Mouse (Mus musculus) G1E (cell line): ENCODE measurements at regions not wholly inside any gene's neighbourhood (a gene's known extent, or its start where the extent isn't known, plus 50 kb on each side); places are given as distances from the start of the nearest gene placed in this dataset.

Experiments
- ATAC-seq: 2 replicates; pipeline ENCODE4 v1.8.0; 2016; ENCODE audit warnings: mild to moderate bottlenecking; ENCODE audit not compliant: insufficient number of reproducible peaks, poor library complexity, low FRiP score, severe bottlenecking; ENCODE audit errors: extremely low read depth
- DNase-seq: peaks from one replicate; pipeline ENCODE4 v3.0.0; 2012; ENCODE audit warnings: low spot score
- H3K27me3 ChIP-seq: 2 replicates; pipeline ENCODE4 v1.6.1; 2012; ENCODE audit warnings: mild to moderate bottlenecking, low read length, inconsistent platforms; ENCODE audit not compliant: insufficient read depth
- H3K36me3 ChIP-seq: replicated peaks from 2 replicates; pipeline ENCODE3; 2012; ENCODE audit warnings: mild to moderate bottlenecking, inconsistent platforms
- H3K4me1 ChIP-seq: 2 replicates; pipeline ENCODE4 v1.6.1; 2012; ENCODE audit warnings: low read depth, low read length, inconsistent platforms, mixed read lengths; ENCODE audit not compliant: insufficient read depth
- H3K4me3 ChIP-seq: 2 replicates; pipeline ENCODE4 v1.5.1; 2012; ENCODE audit warnings: low read depth, mild to moderate bottlenecking, inconsistent platforms, low read length, moderate library complexity, mixed read lengths
- H3K9me3 ChIP-seq: replicated peaks from 2 replicates; pipeline ENCODE4 v1.6.1; 2012; ENCODE audit warnings: inconsistent platforms
- CTCF ChIP-seq: IDR thresholded peaks from 2 replicates; pipeline ENCODE4 v1.5.1; 2012; ENCODE audit warnings: low read depth, low read length, inconsistent platforms, mixed read lengths
- GATA1 ChIP-seq: IDR thresholded peaks from 2 replicates; pipeline ENCODE4 v1.6.1; 2012; ENCODE audit warnings: borderline replicate concordance, low read length, inconsistent platforms, mixed read lengths
- GATA2 ChIP-seq: IDR thresholded peaks from 2 replicates; pipeline ENCODE4 v1.6.1; 2012; ENCODE audit warnings: low read depth, low read length, inconsistent platforms, borderline replicate concordance
- POLR2AphosphoS5 ChIP-seq: IDR thresholded peaks from 2 replicates; pipeline ENCODE4 v1.6.1; 2012; ENCODE audit warnings: low read depth, low read length, inconsistent platforms; ENCODE audit not compliant: insufficient replicate concordance
- TAL1 ChIP-seq: conservative IDR thresholded peaks from 2 replicates; pipeline ENCODE4 v1.6.1; 2012; ENCODE audit warnings: low read depth, low read length, inconsistent platforms, mixed read lengths

DNA sequence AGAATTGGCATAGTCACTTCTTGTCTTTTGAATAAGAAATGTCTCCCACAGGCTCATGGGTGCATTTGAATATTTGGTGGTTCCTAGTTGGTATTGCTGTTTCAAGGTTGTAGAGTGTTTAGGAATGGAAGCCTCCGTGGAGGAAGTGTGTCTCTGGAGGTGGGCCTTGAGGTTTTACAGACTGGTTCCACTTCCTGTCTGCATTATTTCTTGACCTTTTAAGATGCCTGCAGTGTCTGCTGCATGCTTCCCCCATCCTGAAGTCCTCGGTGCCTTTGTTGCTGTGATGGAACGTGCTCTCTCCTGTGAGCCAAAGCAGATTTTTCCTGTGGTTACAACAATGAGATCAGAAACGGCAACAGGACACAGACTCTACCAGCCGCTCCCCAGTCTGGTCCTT lies 299.4 kb upstream of the Gadl1 start:
- ATAC-seq (no peak), DNase-seq (no peak)
- H3K36me3 ChIP-seq: no peaks in the 10 kb centered on the region
- TF ChIP-seq TAL1: no peak
- no peak for TF ChIP-seq GATA1
- no peak for TF ChIP-seq GATA2
- no peak for TF ChIP-seq CTCF
- no peak for TF ChIP-seq POLR2AphosphoS5
- H3K27me3 ChIP-seq: no peaks in the 10 kb centered on the region
- H3K4me1 ChIP-seq: no peaks in the 10 kb centered on the region
- peaks cover 69% of the 10 kb centered on the region for H3K9me3 ChIP-seq
- H3K4me3 ChIP-seq: no peak overlapping the region

DNA sequence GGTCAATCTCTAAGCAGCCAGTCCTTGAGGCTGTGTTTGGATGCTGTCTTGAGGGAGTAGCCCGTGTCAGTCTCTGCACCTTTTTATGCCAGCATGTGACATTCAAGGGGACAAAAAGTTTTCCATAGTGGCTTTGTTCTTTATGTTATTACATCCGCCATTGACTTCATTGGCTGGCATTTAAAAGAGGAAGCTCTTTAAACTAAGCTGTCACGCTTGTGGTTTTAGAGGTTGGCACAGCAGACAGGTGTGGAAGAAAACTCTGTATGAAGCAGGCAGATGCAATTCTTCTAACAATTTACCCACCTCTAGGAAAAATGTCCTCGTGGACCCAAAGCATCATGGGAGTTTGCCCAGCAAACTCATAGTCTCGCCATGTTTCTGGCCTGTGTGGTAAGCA lies 297.5 kb upstream of the Gadl1 start:
- ATAC-seq (no peak), DNase-seq (no peak)

DNA sequence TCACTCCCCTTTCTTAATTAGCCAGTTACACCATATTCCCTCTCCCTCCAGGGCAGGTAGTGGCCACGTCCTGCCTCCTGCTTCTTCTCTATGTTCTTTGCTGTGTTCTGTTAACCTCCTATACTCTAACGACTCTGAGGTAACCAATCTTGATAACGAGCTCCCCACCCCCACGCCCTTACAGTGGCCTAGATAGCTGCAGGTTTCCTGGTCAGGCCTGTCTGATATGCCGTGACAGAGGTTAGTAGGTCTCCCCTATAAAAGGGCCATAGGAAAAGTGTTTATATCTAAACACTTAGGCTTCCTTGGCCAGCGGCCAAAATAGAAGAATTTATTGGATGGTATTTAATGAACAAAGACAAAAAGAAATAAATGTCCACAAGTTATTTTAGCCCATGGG lies 296.3 kb upstream of the Gadl1 start:
- H3K9me3 ChIP-seq: peaks cover 68% of the 10 kb centered on the region
- no peak for DNase-seq
- TF ChIP-seq POLR2AphosphoS5: no peak
- H3K36me3 ChIP-seq: no peaks in the 10 kb centered on the region
- H3K27me3 ChIP-seq: no peaks in the 10 kb centered on the region
- H3K4me1 ChIP-seq: no peaks in the 10 kb centered on the region
- no peak for ATAC-seq
- no peak overlapping the region for H3K4me3 ChIP-seq

More for the DNA sequence above, 297.5 kb upstream of the Gadl1 start:
- H3K4me1 ChIP-seq: no peaks in the 10 kb centered on the region
- no peaks in the 10 kb centered on the region for H3K27me3 ChIP-seq
- no peak for TF ChIP-seq POLR2AphosphoS5
- TF ChIP-seq GATA2: no peak
- no peak for TF ChIP-seq GATA1
- no peak for TF ChIP-seq CTCF
- no peak overlapping the region for H3K4me3 ChIP-seq
- H3K36me3 ChIP-seq: no peaks in the 10 kb centered on the region
- H3K9me3 ChIP-seq: peaks cover 68% of the 10 kb centered on the region

DNA sequence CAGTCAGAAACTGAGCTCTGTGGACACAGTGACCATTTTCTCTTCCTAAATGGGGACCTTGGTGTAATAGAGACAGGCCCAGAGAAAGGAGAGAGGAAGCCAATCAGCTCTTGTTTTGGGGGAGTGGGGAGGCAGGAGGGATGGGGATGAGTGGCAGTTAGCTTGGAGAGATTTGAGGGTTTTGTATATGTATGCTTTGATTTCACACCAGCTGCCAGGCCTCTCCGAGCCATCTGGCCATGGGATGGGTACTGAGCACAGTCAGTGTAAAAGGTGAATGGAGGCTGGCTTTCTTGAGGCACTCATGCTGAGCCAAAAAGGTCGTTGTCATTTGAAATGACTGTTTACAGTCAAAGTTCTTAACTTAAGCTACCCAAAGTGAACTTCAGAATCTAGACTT lies 295.2 kb upstream of the Gadl1 start:
- Histone ChIP-seq H3K9me3 (peaks cover 71% of the 10 kb centered on the region), H3K4me1 (no peaks in the 10 kb centered on the region), H3K27me3 (no peaks in the 10 kb centered on the region), H3K36me3 (no peaks in the 10 kb centered on the region), H3K4me3 (no peak overlapping the region)
- no peak for ATAC-seq
- no peak for DNase-seq
- TF ChIP-seq POLR2AphosphoS5 (no peak), TAL1 (no peak), CTCF (no peak), GATA1 (no peak), GATA2 (no peak)

DNA sequence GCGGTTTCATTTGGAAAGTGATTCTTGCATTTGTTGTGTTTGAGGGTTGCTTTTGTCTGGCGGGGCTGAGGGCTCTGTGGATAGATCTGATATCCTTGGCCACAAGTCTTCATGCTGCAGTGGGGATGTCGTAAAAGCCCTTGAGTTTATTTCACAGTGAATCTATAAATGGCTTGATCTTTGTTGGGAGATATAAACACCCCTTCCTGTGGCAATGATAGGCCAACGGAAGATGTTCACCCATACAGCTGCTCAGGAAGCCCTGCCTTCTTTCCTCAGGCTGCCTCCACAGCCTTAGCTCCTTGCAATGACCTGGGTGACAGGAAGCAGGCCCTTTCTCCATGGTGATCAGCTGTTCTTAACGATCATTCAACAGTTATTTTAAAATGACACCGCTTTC lies 291.3 kb upstream of the Gadl1 start:
- no peak for ATAC-seq
- H3K9me3 ChIP-seq: peaks cover 81% of the 10 kb centered on the region
- TF ChIP-seq CTCF: no peak
- H3K27me3 ChIP-seq: no peaks in the 10 kb centered on the region
- H3K36me3 ChIP-seq: no peaks in the 10 kb centered on the region
- no peaks in the 10 kb centered on the region for H3K4me1 ChIP-seq
- H3K4me3 ChIP-seq: no peak overlapping the region
- no peak for DNase-seq

DNA sequence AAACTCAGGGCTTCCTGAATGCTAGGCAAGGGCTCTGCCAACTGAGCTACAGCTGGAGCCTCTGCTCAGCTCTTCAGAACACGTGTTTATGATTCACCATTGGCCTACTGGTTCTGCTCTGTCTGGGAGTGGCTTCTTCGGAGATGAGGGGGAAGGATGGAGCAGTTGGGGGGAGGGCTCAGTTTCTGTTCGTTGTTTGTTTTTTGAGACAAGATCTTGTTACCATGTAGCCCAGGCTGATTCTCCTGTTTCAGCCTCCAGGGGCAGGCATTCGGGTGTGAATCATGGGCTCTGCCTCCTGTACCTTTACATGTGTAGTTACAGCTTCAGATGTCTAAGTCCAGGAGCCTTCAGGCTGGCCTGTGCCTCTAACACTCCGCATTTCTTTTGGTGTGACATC lies 285.3 kb upstream of the Gadl1 start:
- DNase-seq (no peak), ATAC-seq (no peak)
- TF ChIP-seq GATA1 (no peak), TAL1 (no peak), GATA2 (no peak), POLR2AphosphoS5 (no peak), CTCF (no peak)
- no peaks in the 10 kb centered on the region for H3K4me1 ChIP-seq
- no peak overlapping the region for H3K4me3 ChIP-seq
- H3K9me3 ChIP-seq: peaks cover 77% of the 10 kb centered on the region
- no peaks in the 10 kb centered on the region for H3K36me3 ChIP-seq
- no peaks in the 10 kb centered on the region for H3K27me3 ChIP-seq

DNA sequence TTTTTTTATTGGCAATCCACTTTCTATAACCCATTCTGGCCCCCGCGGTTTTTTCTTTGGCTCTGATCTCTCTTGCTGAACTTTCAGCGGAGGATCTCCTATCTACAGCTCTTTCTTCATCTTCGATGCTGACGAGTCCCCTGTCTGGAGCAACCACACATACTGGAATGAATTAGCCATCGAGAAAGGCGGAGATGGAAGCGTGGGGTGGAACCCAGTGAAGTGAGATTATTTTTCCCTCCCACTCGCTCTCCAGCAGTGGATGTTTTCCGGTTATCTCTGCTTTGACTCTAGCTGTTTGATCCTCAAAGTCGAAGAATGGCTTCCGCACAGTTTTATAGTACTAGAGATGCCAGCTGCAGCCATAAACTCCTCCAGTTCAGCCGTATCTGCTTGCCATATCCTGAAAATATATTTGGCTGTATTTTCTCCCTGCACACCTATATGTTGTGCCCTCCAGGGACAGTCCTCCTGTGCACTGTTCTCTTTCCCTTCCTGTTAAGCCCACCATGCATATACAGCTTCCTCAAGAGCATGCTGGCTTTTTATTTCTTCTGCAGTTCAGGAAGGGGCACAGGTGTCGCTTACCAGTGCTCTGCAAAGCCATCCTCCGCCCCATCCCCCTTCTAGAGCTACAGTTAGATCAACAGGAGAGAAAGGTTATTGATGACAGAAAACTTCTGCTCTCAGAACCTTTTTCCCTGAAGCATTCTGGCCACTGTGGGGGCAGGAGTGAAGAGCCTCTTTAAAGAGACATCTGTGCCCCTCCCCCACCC lies 284.3 kb upstream of the Gadl1 start:
- peaks cover 76% of the 10 kb centered on the region for H3K9me3 ChIP-seq
- no peaks in the 10 kb centered on the region for H3K4me1 ChIP-seq
- no peak for DNase-seq
- no peak for ATAC-seq
- TF ChIP-seq POLR2AphosphoS5 (no peak), CTCF (no peak), GATA2 (no peak), TAL1 (no peak), GATA1 (no peak)
- no peaks in the 10 kb centered on the region for H3K36me3 ChIP-seq
- no peaks in the 10 kb centered on the region for H3K27me3 ChIP-seq
- H3K4me3 ChIP-seq: no peak overlapping the region
